Mouse (Mus musculus): ENCODE data around the gene Eif3i. TPM values are rescaled to one million over a fixed set of nuclear protein-coding genes. Genes with fewer than 3 reads are reported as not detected.

Gene Eif3i
- polyA plus RNA-seq, 1 experiment: 297 TPM

GRCm38 (mm10) chr4:129618031-129618430 is 17.6 kb upstream of the Eif3i start:
- TF ChIP-seq CTCF (IDR thresholded peaks at IDR 0.05; ENCODE audit: borderline replicate concordance, extremely low read depth, insufficient read depth, insufficient read length) (no peak), POLR2A (IDR thresholded peaks at IDR 0.05; ENCODE audit: borderline replicate concordance, extremely low read depth, insufficient read depth, insufficient read length, poor library complexity, severe bottlenecking) (no peak)
- no peak for DNase-seq (ENCODE audit: low read depth)

- DNase-seq (ENCODE audit: low read depth): no peak
- TF ChIP-seq POLR2A (IDR thresholded peaks at IDR 0.05; ENCODE audit: borderline replicate concordance, extremely low read depth, insufficient read depth, insufficient read length, poor library complexity, severe bottlenecking) (no peak), CTCF (IDR thresholded peaks at IDR 0.05; ENCODE audit: borderline replicate concordance, extremely low read depth, insufficient read depth, insufficient read length) (no peak)
Observed at GRCm38 (mm10) chr4:129617121-129617641, 16.7 kb upstream of the Eif3i start.

GRCm38 (mm10) chr4:129616631-129617030 is 16.2 kb upstream of the Eif3i start:
- TF ChIP-seq POLR2A (IDR thresholded peaks at IDR 0.05; ENCODE audit: borderline replicate concordance, extremely low read depth, insufficient read depth, insufficient read length, poor library complexity, severe bottlenecking): no peak
- TF ChIP-seq CTCF (IDR thresholded peaks at IDR 0.05; ENCODE audit: borderline replicate concordance, extremely low read depth, insufficient read depth, insufficient read length): no peak
- no peak for DNase-seq (ENCODE audit: low read depth)

GRCm38 (mm10) chr4:129615801-129616290 is 15.4 kb upstream of the Eif3i start:
- DNase-seq (ENCODE audit: low read depth): no peak
- TF ChIP-seq POLR2A (IDR thresholded peaks at IDR 0.05; ENCODE audit: borderline replicate concordance, extremely low read depth, insufficient read depth, insufficient read length, poor library complexity, severe bottlenecking): no peak
- TF ChIP-seq CTCF (IDR thresholded peaks at IDR 0.05; ENCODE audit: borderline replicate concordance, extremely low read depth, insufficient read depth, insufficient read length): no peak

GRCm38 (mm10) chr4:129614093-129614492 is 13.6 kb upstream of the Eif3i start, which contains the start of gene Dcdc2b:
Dcdc2b (minus strand) TSS chr4:129614257.
- no peak for TF ChIP-seq POLR2A (IDR thresholded peaks at IDR 0.05; ENCODE audit: borderline replicate concordance, extremely low read depth, insufficient read depth, insufficient read length, poor library complexity, severe bottlenecking)
- no peak for TF ChIP-seq CTCF (IDR thresholded peaks at IDR 0.05; ENCODE audit: borderline replicate concordance, extremely low read depth, insufficient read depth, insufficient read length)
- DNase-seq (ENCODE audit: low read depth): peak; percentile 61

- TF ChIP-seq CTCF (IDR thresholded peaks at IDR 0.05; ENCODE audit: borderline replicate concordance, extremely low read depth, insufficient read depth, insufficient read length) (no peak), POLR2A (IDR thresholded peaks at IDR 0.05; ENCODE audit: borderline replicate concordance, extremely low read depth, insufficient read depth, insufficient read length, poor library complexity, severe bottlenecking) (no peak)
- DNase-seq (ENCODE audit: low read depth): no peak
Observed at GRCm38 (mm10) chr4:129610472-129610871, 10.0 kb upstream of the Eif3i start.

GRCm38 (mm10) chr4:129610026-129610425 is 9.6 kb upstream of the Eif3i start:
- no peak for DNase-seq (ENCODE audit: low read depth)
- TF ChIP-seq POLR2A (IDR thresholded peaks at IDR 0.05; ENCODE audit: borderline replicate concordance, extremely low read depth, insufficient read depth, insufficient read length, poor library complexity, severe bottlenecking): no peak
- no peak for TF ChIP-seq CTCF (IDR thresholded peaks at IDR 0.05; ENCODE audit: borderline replicate concordance, extremely low read depth, insufficient read depth, insufficient read length)

GRCm38 (mm10) chr4:129609139-129609631 is 8.7 kb upstream of the Eif3i start:
- no peak for DNase-seq (ENCODE audit: low read depth)
- TF ChIP-seq POLR2A (IDR thresholded peaks at IDR 0.05; ENCODE audit: borderline replicate concordance, extremely low read depth, insufficient read depth, insufficient read length, poor library complexity, severe bottlenecking): no peak
- no peak for TF ChIP-seq CTCF (IDR thresholded peaks at IDR 0.05; ENCODE audit: borderline replicate concordance, extremely low read depth, insufficient read depth, insufficient read length)

- TF ChIP-seq CTCF (IDR thresholded peaks at IDR 0.05; ENCODE audit: borderline replicate concordance, extremely low read depth, insufficient read depth, insufficient read length): peak; percentile 93
- no peak for TF ChIP-seq POLR2A (IDR thresholded peaks at IDR 0.05; ENCODE audit: borderline replicate concordance, extremely low read depth, insufficient read depth, insufficient read length, poor library complexity, severe bottlenecking)
- DNase-seq (ENCODE audit: low read depth): peak; percentile 93
Observed at GRCm38 (mm10) chr4:129608426-129609025, 8.1 kb upstream of the Eif3i start.

- TF ChIP-seq POLR2A (IDR thresholded peaks at IDR 0.05; ENCODE audit: borderline replicate concordance, extremely low read depth, insufficient read depth, insufficient read length, poor library complexity, severe bottlenecking) (no peak), CTCF (IDR thresholded peaks at IDR 0.05; ENCODE audit: borderline replicate concordance, extremely low read depth, insufficient read depth, insufficient read length) (no peak)
- DNase-seq (ENCODE audit: low read depth): no peak
Observed at GRCm38 (mm10) chr4:129588865-129589264, 11.6 kb downstream of the Eif3i start.

- TF ChIP-seq POLR2A (IDR thresholded peaks at IDR 0.05; ENCODE audit: borderline replicate concordance, extremely low read depth, insufficient read depth, insufficient read length, poor library complexity, severe bottlenecking) (no peak), CTCF (IDR thresholded peaks at IDR 0.05; ENCODE audit: borderline replicate concordance, extremely low read depth, insufficient read depth, insufficient read length) (no peak)
Observed at GRCm38 (mm10) chr4:129586943-129587342, 13.5 kb downstream of the Eif3i start.

GRCm38 (mm10) chr4:129585773-129586172 is 14.7 kb downstream of the Eif3i start:
- DNase-seq (ENCODE audit: low read depth): no peak
- TF ChIP-seq POLR2A (IDR thresholded peaks at IDR 0.05; ENCODE audit: borderline replicate concordance, extremely low read depth, insufficient read depth, insufficient read length, poor library complexity, severe bottlenecking) (no peak), CTCF (IDR thresholded peaks at IDR 0.05; ENCODE audit: borderline replicate concordance, extremely low read depth, insufficient read depth, insufficient read length) (no peak)

More at GRCm38 (mm10) chr4:129586943-129587342, 13.5 kb downstream of the Eif3i start:
- DNase-seq (ENCODE audit: low read depth): no peak

All from brain, embryonic 14.5 days (tissue).